Mouse (Mus musculus) liver, embryonic 14.5 days (tissue): ENCODE measurements around the gene Mrpl48.

ENCODE experiments used
- CTCF ChIP-seq: IDR thresholded peaks from 2 replicates; pipeline ENCODE4 v1.5.1; 2016; ENCODE audit warnings: antibody characterized with exemption, low read depth, control low read depth
- EP300 ChIP-seq: IDR thresholded peaks from 2 replicates; pipeline ENCODE4 v1.6.1; 2016; ENCODE audit warnings: antibody characterized with exemption, low read depth

DNA sequence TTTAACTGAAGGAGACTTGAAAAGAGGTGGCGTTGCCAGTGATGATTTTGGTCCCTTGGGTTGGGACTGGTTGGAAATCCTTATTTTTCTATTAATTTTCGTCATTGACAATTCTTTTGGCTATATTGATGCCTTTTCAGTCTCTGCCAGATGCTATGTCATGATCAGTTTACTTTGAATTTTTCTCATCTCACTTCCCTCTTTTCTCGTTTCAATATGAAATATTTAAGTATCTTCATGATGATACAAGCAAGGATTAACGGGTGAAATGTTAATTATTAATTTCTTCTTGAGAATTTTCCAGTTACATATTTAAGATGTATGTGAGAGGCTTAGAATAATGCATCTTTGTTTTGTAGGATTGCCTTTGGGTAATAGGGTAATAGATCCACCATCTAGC lies 809 bp upstream of the Mrpl48 start:
- TF ChIP-seq CTCF (no peak), EP300 (no peak)
